Mouse (Mus musculus): ENCODE data around the gene Slc2a9.

DNA sequence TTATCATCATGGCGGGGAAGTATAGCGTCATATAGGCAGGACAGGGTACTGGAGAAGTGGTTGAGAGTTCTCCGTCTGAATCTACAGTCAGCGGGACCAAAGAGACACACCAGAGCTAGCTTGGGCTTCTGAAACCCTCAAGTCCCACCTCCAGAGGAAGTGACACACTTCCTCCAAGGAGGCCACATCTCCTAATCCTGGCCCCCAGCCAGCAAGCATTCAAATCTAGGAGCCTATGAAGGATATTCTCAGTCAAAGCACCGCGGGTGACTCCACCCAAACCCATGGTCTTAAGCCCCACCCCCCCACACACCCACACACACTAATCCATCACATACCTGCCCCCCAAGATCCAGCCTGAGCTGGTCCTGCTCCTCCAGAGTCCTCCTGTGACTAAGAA is 9.1 kb downstream of the Slc2a9 start:
- TF ChIP-seq CTCF (IDR thresholded peaks at IDR 0.05; ENCODE audit: low read depth, low read length) (no peak), GATA1 (IDR thresholded peaks at IDR 0.05; ENCODE audit: borderline replicate concordance, low read length) (no peak), POLR2AphosphoS5 (IDR thresholded peaks at IDR 0.05; ENCODE audit: insufficient replicate concordance, low read depth, low read length) (no peak)
